Mouse (Mus musculus) kidney, postnatal 0 days (tissue): ENCODE results near the gene Agpat4. TPM values are rescaled to one million over a fixed set of nuclear protein-coding genes. Genes with fewer than 3 reads are reported as not detected.
"Not testable (repeated sequence)": the region's sequence is repeated elsewhere in the genome, so short reads cannot be mapped to it uniquely, and the experiment has no call there.

Experiments used
- ATAC-seq: fragments of 200-750 bp; cut with Nextera tagmentation; replicated peaks from 2 replicates; pipeline ENCODE4 v1.8.0; 2017; ENCODE audit warnings: low read depth, moderate number of reproducible peaks, moderate TSS enrichment, moderate library complexity; ENCODE audit not compliant: low FRiP score
- DNase-seq: peaks from one replicate; pipeline ENCODE4 v3.0.0-alpha.2; 2016; ENCODE audit warnings: low spot score
- H3K27ac ChIP-seq: fragments of 300-500 bp; sonication (generic); 2 replicates; pipeline ENCODE4 v1.5.1; 2014; ENCODE audit warnings: mild to moderate bottlenecking
- H3K27me3 ChIP-seq: fragments of 300-500 bp; sonication (generic); 2 replicates; pipeline ENCODE4 v1.6.1; 2014; ENCODE audit warnings: low read length, mixed read lengths; ENCODE audit not compliant: insufficient read depth
- H3K36me3 ChIP-seq: fragments of 300-500 bp; sonication (generic); 2 replicates; pipeline ENCODE4 v1.6.1; 2014; ENCODE audit warnings: low read length, mixed read lengths; ENCODE audit not compliant: insufficient read depth
- H3K4me1 ChIP-seq: fragments of 300-500 bp; sonication (generic); replicated peaks from 2 replicates; pipeline ENCODE4 v1.6.1; 2014; ENCODE audit warnings: antibody characterized with exemption, low read length, mixed read lengths; ENCODE audit not compliant: insufficient read depth
- H3K4me2 ChIP-seq: fragments of 300-500 bp; sonication (generic); 2 replicates; pipeline ENCODE4 v1.6.1; 2014; ENCODE audit warnings: mild to moderate bottlenecking, low read length, moderate library complexity, mixed read lengths
- H3K4me3 ChIP-seq: fragments of 300-500 bp; sonication (generic); replicated peaks from 2 replicates; pipeline ENCODE4 v1.5.1; 2014; ENCODE audit warnings: low read depth, low read length
- H3K9ac ChIP-seq: fragments of 300-500 bp; sonication (generic); 2 replicates; pipeline ENCODE4 v1.6.1; 2014; ENCODE audit warnings: low read depth, low read length
- H3K9me3 ChIP-seq: fragments of 300-500 bp; sonication (generic); replicated peaks from 2 replicates; pipeline ENCODE4 v1.6.1; 2016; ENCODE audit warnings: low read length, inconsistent platforms, mixed read lengths
- CTCF ChIP-seq: IDR thresholded peaks from 2 replicates; pipeline ENCODE4 v1.5.1; 2016; ENCODE audit warnings: antibody characterized with exemption, low read depth, mild to moderate bottlenecking, moderate library complexity
- WGBS: fragments of 180-500 bp; shearing (Covaris S2); extraction: QIAGEN DNeasy Blood & Tissue Kit; methylation state at CpG from one replicate; pipeline ENCODE4 v1.1.7; 2014; 5-methylcytosine and 5-hydroxymethylcytosine counted together
- polyA plus RNA-seq: library from polyadenylated mRNA; unstranded; fragments of >200 nt; fragmentation: Nextera tagmentation; extraction: Ambion mirVana; gene quantifications from 2 replicates; pipeline ENCODE4 v1.2.1, GENCODE M21; 2015

The Agpat4 gene
- polyA plus RNA-seq, 1 experiment from 2014 or later: 15.5 TPM

GRCm38 (mm10) chr17:12224145-12224544, 105.6 kb downstream of the Agpat4 start:
- H3K4me3 ChIP-seq: no peak overlapping the region
- H3K4me1 ChIP-seq: no peaks in the 10 kb centered on the region
- TF ChIP-seq CTCF: no peak
- ATAC-seq (no peak), DNase-seq (peak; percentile 35)
- H3K27me3 ChIP-seq: no peaks in the 10 kb centered on the region
- no peak overlapping the region for H3K27ac ChIP-seq
- peaks cover 31% of the 10 kb centered on the region for H3K36me3 ChIP-seq
- no peak overlapping the region for H3K9ac ChIP-seq
- no peaks in the 10 kb centered on the region for H3K9me3 ChIP-seq
- 41% methylated on average over 8 of the region's 9 CpGs for WGBS
- H3K4me2 ChIP-seq: no peak overlapping the region

GRCm38 (mm10) chr17:12224551-12224950, 106.0 kb downstream of the Agpat4 start:
- H3K4me2 ChIP-seq, H3K9ac ChIP-seq, H3K27me3 ChIP-seq, H3K9me3 ChIP-seq, H3K27ac ChIP-seq, DNase-seq, H3K4me1 ChIP-seq, H3K4me3 ChIP-seq, ATAC-seq: not testable (repeated sequence)
- 78% methylated on average over 5 of the region's 7 CpGs for WGBS
- peaks cover 31% of the 10 kb centered on the region for H3K36me3 ChIP-seq

GRCm38 (mm10) chr17:12225227-12225626, 106.7 kb downstream of the Agpat4 start:
- Histone ChIP-seq H3K4me2 (no peak overlapping the region), H3K27me3 (no peaks in the 10 kb centered on the region), H3K9ac (no peak overlapping the region), H3K4me1 (no peaks in the 10 kb centered on the region), H3K36me3 (peaks cover 25% of the 10 kb centered on the region; the same call in 1 of the 2 replicates), H3K27ac (no peak overlapping the region), H3K9me3 (no peaks in the 10 kb centered on the region), H3K4me3 (no peak overlapping the region)
- peak; percentile 27; the same call in 1 of the 2 replicates for TF ChIP-seq CTCF
- no peak for DNase-seq
- ATAC-seq: no peak
- 30% methylated on average over 1 of the region's 1 CpGs for WGBS

- H3K4me1 ChIP-seq: no peaks in the 10 kb centered on the region
- no peak overlapping the region for H3K27ac ChIP-seq
- ATAC-seq (peak; percentile 47; the same call in 1 of the 2 replicates), DNase-seq (peak; percentile 69)
- no peak overlapping the region for H3K9ac ChIP-seq
- peaks cover 27% of the 10 kb centered on the region for H3K36me3 ChIP-seq
- H3K4me2 ChIP-seq: no peak overlapping the region
- no peaks in the 10 kb centered on the region for H3K9me3 ChIP-seq
- peak; percentile 76 for TF ChIP-seq CTCF
- 44% methylated on average over 12 of the region's 12 CpGs for WGBS
- H3K27me3 ChIP-seq: no peaks in the 10 kb centered on the region
- H3K4me3 ChIP-seq: no peak overlapping the region
These were observed 108.0 kb downstream of the Agpat4 start for GRCm38 (mm10) chr17:12226551-12226950.

DNA sequence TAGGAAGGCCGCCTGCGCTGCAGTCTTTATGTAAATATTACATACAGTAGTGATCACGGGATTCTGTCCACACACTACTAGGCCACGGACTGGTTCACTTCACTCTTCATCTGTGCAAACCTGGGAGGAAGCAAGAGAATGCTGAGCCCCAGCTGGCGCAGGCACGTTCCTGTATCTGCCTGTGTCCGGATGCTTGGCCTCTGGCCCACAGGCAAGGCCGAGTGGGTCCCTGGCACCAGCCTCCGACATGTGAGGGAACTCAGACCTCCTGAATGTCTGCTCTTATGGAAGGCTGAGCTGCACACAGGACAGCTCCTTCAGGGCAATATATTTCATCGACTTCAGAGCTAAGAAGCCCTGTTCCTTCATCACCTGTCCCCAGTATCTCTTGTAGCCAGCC, 109.5 kb downstream of the Agpat4 start:
- Histone ChIP-seq H3K4me3 (no peak overlapping the region), H3K36me3 (peaks cover 34% of the 10 kb centered on the region)

GRCm38 (mm10) chr17:12228471-12228870, 110.0 kb downstream of the Agpat4 start:
- WGBS: 94% methylated on average over 7 of the region's 7 CpGs
- TF ChIP-seq CTCF: no peak
- no peak overlapping the region for H3K4me2 ChIP-seq
- no peak overlapping the region for H3K27ac ChIP-seq
- DNase-seq (no peak), ATAC-seq (no peak)
- H3K4me1 ChIP-seq: no peaks in the 10 kb centered on the region
- peaks cover 38% of the 10 kb centered on the region for H3K36me3 ChIP-seq
- H3K9me3 ChIP-seq: no peaks in the 10 kb centered on the region
- no peaks in the 10 kb centered on the region for H3K27me3 ChIP-seq
- no peak overlapping the region for H3K4me3 ChIP-seq
- H3K9ac ChIP-seq: no peak overlapping the region

More for the DNA sequence above, 109.5 kb downstream of the Agpat4 start:
- no peaks in the 10 kb centered on the region for H3K4me1 ChIP-seq
- TF ChIP-seq CTCF: no peak
- H3K27ac ChIP-seq: no peak overlapping the region
- H3K9ac ChIP-seq: no peak overlapping the region
- DNase-seq (no peak), ATAC-seq (no peak)
- no peaks in the 10 kb centered on the region for H3K9me3 ChIP-seq
- no peaks in the 10 kb centered on the region for H3K27me3 ChIP-seq
- WGBS: 81% methylated on average over 10 of the region's 10 CpGs
- H3K4me2 ChIP-seq: no peak overlapping the region

GRCm38 (mm10) chr17:12229756-12230155, 111.3 kb downstream of the Agpat4 start:
- ATAC-seq (no peak), DNase-seq (no peak)
- Histone ChIP-seq H3K27ac (no peak overlapping the region), H3K9ac (no peak overlapping the region), H3K27me3 (no peaks in the 10 kb centered on the region), H3K9me3 (no peaks in the 10 kb centered on the region), H3K4me1 (no peaks in the 10 kb centered on the region), H3K36me3 (peaks cover 46% of the 10 kb centered on the region), H3K4me2 (no peak overlapping the region), H3K4me3 (no peak overlapping the region)
- 90% methylated on average over 9 of the region's 9 CpGs for WGBS
- TF ChIP-seq CTCF: no peak
